Comparison of ENCODE assay signal across 10 mouse cellular contexts in the genomic region with DNA sequence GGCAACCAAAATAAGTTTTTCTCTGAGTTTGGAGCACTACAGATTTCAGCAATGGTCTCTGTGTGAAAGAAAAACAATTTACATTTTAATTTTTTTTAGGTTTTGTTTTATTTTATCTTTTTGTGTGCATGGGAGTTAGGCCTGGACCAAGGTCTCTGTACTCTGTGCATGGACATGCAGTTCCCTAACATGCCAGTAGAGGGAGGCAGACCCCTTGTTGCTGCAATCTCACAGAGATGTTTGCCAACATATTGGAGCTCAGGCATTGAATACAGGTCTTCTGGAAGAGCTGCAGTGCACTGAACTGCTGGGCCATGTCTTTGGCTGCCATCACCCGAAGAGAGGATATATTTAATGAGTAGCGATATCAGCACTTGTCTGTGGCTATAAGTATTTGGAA. TPM values are rescaled to one million over a fixed set of nuclear protein-coding genes. Genes with fewer than 3 reads are reported as not detected.
DNase-seq lines count a peak whose midpoint lies in the region; ATAC-seq and TF ChIP-seq lines count a peak whose summit lies in the region.
"Not testable (repeated sequence)": the region's sequence is repeated elsewhere in the genome, so short reads cannot be mapped to it uniquely, and the experiment has no call there.
"Had no signal": no experiment of that assay in that cellular context is flagged by ENCODE, and none has a peak within 500 bp of the region (broad histone marks: within the 10 kb centered on the region; RNA-seq: fewer than 3 reads in every experiment).

No protein-coding gene starts in this region.

- H3K36me3 ChIP-seq in E14TG2a.4 (ENCODE audit: insufficient read depth, low read length); forebrain, embryonic 12.5 days (replicated peaks); liver, adult 2 months (ENCODE audit: control insufficient read depth, insufficient read depth, low read length); testis, adult 2 months (ENCODE audit: control insufficient read depth, insufficient read depth, low read length): not testable (repeated sequence)

- not testable (repeated sequence) for H3K4me2 ChIP-seq in forebrain, embryonic 12.5 days

- H3K27ac ChIP-seq in forebrain, embryonic 12.5 days; liver, adult 2 months (replicated peaks; ENCODE audit: insufficient read depth, low read depth, low read length); testis, adult 2 months (ENCODE audit: control insufficient read depth, insufficient read depth, low read depth, low read length): not testable (repeated sequence)

- not testable (repeated sequence) for H3K4me3 ChIP-seq in E14TG2a.4 (replicated peaks; ENCODE audit: low read length); forebrain, embryonic 12.5 days (replicated peaks); liver, adult 2 months (ENCODE audit: insufficient read depth, low read depth, low read length); testis, adult 2 months (ENCODE audit: control insufficient read depth, low read depth, low read length)

- peak; percentile 14 for DNase-seq in cerebellum, adult 11 months
- DNase-seq in heart, postnatal 14 days, result peak; percentile 53 to 63
- DNase-seq in kidney, postnatal 10 days, result peak; percentile 79
- DNase-seq in liver, adult 2 months (ENCODE audit: extremely low read depth, low read depth, low spot score), result peak; percentile 39
- peak; percentile 55 for DNase-seq in neural tube, embryonic 10.5 days (ENCODE audit: extremely low spot score, low spot score)

- not testable (repeated sequence) for H3K27me3 ChIP-seq in E14TG2a.4 (ENCODE audit: insufficient read depth, low read length); forebrain, embryonic 12.5 days; liver, adult 2 months (ENCODE audit: control insufficient read depth, insufficient read depth, low read length); testis, adult 2 months (ENCODE audit: control insufficient read depth, insufficient read depth, low read length)

- not testable (repeated sequence) for H3K9me3 ChIP-seq in E14TG2a.4 (ENCODE audit: low read length); forebrain, embryonic 12.5 days

- peak; percentile 63; the same call in 1 of the 2 replicates for ATAC-seq in forebrain, embryonic 12.5 days (ENCODE audit: low FRiP score)

- 28% methylated on average over 2 of the region's 2 CpGs for WGBS in forebrain, embryonic 12.5 days
- WGBS in liver, adult 2 months, result 43% methylated on average over 1 of the region's 2 CpGs

- H3K4me1 ChIP-seq in E14TG2a.4 (replicated peaks; ENCODE audit: low read depth, low read length); forebrain, embryonic 12.5 days; liver, adult 2 months (ENCODE audit: control insufficient read depth, insufficient read depth, low read length); testis, adult 2 months (ENCODE audit: control insufficient read depth, insufficient read depth, low read length): not testable (repeated sequence)

- intact Hi-C loops in heart, postnatal 14 days (cut with DNase I), result loop anchor here (10.0 kb wide), 2 partner anchors 225 to 405 kb away; partner anchors contain the start of gene Bhlhb9

- not testable (repeated sequence) for TF ChIP-seq POLR2A in liver, adult 2 months (IDR thresholded peaks at IDR 0.05; ENCODE audit: extremely low read depth, insufficient read depth, low read length); testis, adult 2 months (IDR thresholded peaks at IDR 0.05; ENCODE audit: control insufficient read depth, low read depth, low read length)

- not testable (repeated sequence) for H3K79me2 ChIP-seq in liver, adult 2 months (ENCODE audit: control insufficient read depth, insufficient read depth, low read length)

- H3K9ac ChIP-seq in forebrain, embryonic 12.5 days; liver, adult 2 months (ENCODE audit: low read depth, low read length): not testable (repeated sequence)

- TF ChIP-seq CTCF in E14TG2a.4 (conservative IDR thresholded peaks at IDR 0.05; ENCODE audit: low read length), result peak; percentile 52
- peak; percentile 66 for TF ChIP-seq CTCF in liver, adult 2 months (IDR thresholded peaks at IDR 0.05; ENCODE audit: low read depth, low read length)
- TF ChIP-seq CTCF in testis, adult 2 months (IDR thresholded peaks at IDR 0.05; ENCODE audit: control insufficient read depth, insufficient read depth, insufficient replicate concordance, low read depth, low read length), result peak; percentile 41; the same call in 1 of the 2 replicates

RNA-seq across cellular contexts. Expression of gene Nxf7, which starts 29.1 kb away (rescaled TPM):
- polyA plus RNA-seq in forebrain, embryonic 12.5 days (2016; fragmentation: Nextera tagmentation; extraction: Ambion mirVana), result not detected in 2 replicates
- under 1 TPM in 1 of 2 experiments, not detected in 1; 0.10 TPM for total RNA-seq in heart, postnatal 14 days (2021)
- 0.20 and 0.37 TPM in 2 replicates for total RNA-seq in liver, adult 2 months (2014; rRNA removed)
- not detected in 2 replicates for polyA plus RNA-seq in liver, adult 2 months (2012; rRNA removed)
- polyA plus RNA-seq in testis, adult 2 months (2012; rRNA removed), result 0.37 and 0.54 TPM in 2 replicates
- total RNA-seq: adrenal gland, adult 8-10 months had no signal

RNA-seq across cellular contexts. Expression of gene Prame, which starts 58.0 kb away (rescaled TPM):
- not detected in 2 replicates for polyA plus RNA-seq in forebrain, embryonic 12.5 days (2016; fragmentation: Nextera tagmentation; extraction: Ambion mirVana)
- not detected for total RNA-seq in heart, postnatal 14 days (2021)
- total RNA-seq in liver, adult 2 months (2014; rRNA removed), result not detected in 2 replicates
- polyA plus RNA-seq in liver, adult 2 months (2012; rRNA removed), result not detected in 2 replicates
- 8.3 and 11.8 TPM in 2 replicates for polyA plus RNA-seq in testis, adult 2 months (2012; rRNA removed)
- total RNA-seq: adrenal gland, adult 8-10 months; left cerebral cortex, adult 8-10 months had no signal

Comparison
In these comparisons a context has a peak if more than half of its experiments do, and no peak if none do; other contexts are left out.
1. DNase-seq: peak in every context shown above with its lines; median percentile 79 in kidney, postnatal 10 days; 58 in heart, postnatal 14 days; 55 in neural tube, embryonic 10.5 days; 39 in liver, adult 2 months; 14 in cerebellum, adult 11 months.